Comparison of ENCODE assay signal across 29 mouse cellular contexts in the genomic region with DNA sequence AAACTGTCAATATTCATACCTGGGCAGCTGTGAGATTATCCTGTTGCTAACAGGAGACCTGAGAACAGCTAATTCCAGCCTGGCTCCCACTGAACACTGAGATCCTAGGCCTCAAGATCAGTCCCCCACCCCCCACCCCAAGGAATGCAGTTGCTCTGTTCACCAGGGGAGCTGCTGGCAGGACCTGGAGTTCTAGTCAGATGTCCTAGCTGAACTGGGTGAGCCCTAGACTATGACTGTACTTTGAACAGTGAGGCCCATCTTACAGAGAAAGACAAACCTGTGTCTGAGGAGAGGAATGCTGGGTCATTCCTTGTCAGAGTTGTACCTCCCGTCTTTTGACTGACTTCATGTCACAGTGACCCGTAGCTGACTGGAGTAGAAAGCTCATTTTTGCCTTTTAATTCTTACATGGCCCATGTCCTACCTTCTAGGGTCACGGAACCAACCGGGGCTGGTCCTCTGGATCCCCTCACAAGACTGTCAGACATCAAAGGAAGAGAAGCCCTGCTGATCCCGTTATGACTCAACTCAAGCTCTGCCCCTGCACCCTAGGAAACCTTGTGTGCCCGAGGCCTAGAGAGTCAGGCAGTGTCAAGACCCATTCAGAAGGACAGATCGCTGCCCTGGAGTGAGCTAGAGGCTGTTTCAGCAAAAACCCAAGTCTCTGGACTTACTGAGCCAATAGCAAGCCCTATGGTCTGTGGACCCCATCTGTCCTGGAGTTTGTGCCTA. TPM values are rescaled to one million over a fixed set of nuclear protein-coding genes. Genes with fewer than 3 reads are reported as not detected.
DNase-seq lines count a peak whose midpoint lies in the region; ATAC-seq and TF ChIP-seq lines count a peak whose summit lies in the region.
"Had no signal": no experiment of that assay in that cellular context is flagged by ENCODE, and none has a peak within 500 bp of the region (broad histone marks: within the 10 kb centered on the region; RNA-seq: fewer than 3 reads in every experiment).

No protein-coding gene starts in this region.

- DNase-seq in heart, postnatal 25 days (ENCODE audit: low spot score): no peak
- DNase-seq in kidney, adult 11 months: no peak
- no peak for DNase-seq in CH12.LX (ENCODE audit: extremely low read depth)
- DNase-seq in urinary bladder, postnatal 36 days (ENCODE audit: low spot score in 2 of 2): no peak
- DNase-seq in layer of hippocampus, adult 11-12 months (ENCODE audit: low spot score): no peak
- DNase-seq: adrenal gland, postnatal 25 days; cerebellum, adult 18-20 months; cerebellum, postnatal 14 days; gastrocnemius, postnatal 10 days; layer of hippocampus, postnatal 36 days; liver, embryonic 13.5 days; lung, adult 18-20 months; midbrain, embryonic 14.5 days; retina, postnatal 1 day; right cerebral cortex, postnatal 14 days; thymus, adult 2 months; thymus, postnatal 36 days had no signal

- H3K9me3 ChIP-seq in heart, embryonic 15.5 days (replicated peaks): no peaks in the 10 kb centered on the region
- no peaks in the 10 kb centered on the region for H3K9me3 ChIP-seq in kidney, embryonic 16.5 days (ENCODE audit: low read length)
- H3K9me3 ChIP-seq in CH12.LX (replicated peaks; ENCODE audit: low read length): no peaks in the 10 kb centered on the region
- no peaks in the 10 kb centered on the region for H3K9me3 ChIP-seq in intestine, embryonic 15.5 days
- H3K9me3 ChIP-seq: limb, embryonic 10.5 days; limb, embryonic 15.5 days; liver, embryonic 13.5 days; neural tube, embryonic 15.5 days had no signal

- no peak for TF ChIP-seq EP300 in CH12.LX (IDR thresholded peaks at IDR 0.05; ENCODE audit: low read length)

- no peaks in the 10 kb centered on the region for H3K27me3 ChIP-seq in heart, embryonic 15.5 days
- H3K27me3 ChIP-seq in kidney, embryonic 16.5 days (ENCODE audit: insufficient read depth, low read length): no peaks in the 10 kb centered on the region
- no peaks in the 10 kb centered on the region for H3K27me3 ChIP-seq in CH12.LX (replicated peaks)
- no peaks in the 10 kb centered on the region for H3K27me3 ChIP-seq in intestine, embryonic 15.5 days (replicated peaks)
- H3K27me3 ChIP-seq: limb, embryonic 15.5 days; liver, embryonic 13.5 days; neural tube, embryonic 15.5 days had no signal

- 0 out of 2 replicates have a peak, but pooled peaks have one; percentile 35 for ATAC-seq in heart, embryonic 15.5 days (replicated peaks; ENCODE audit: insufficient number of reproducible peaks, insufficient read depth, low FRiP score, low read depth)
- ATAC-seq in kidney, embryonic 16.5 days (ENCODE audit: low FRiP score, low TSS enrichment): peak; percentile 74
- peak; percentile 94 for ATAC-seq in intestine, embryonic 15.5 days
- ATAC-seq: CD4-positive, CD25-positive, alpha-beta regulatory T cell, adult 4 months; forebrain, embryonic 16.5 days; lung, postnatal 0 days had no signal

- dilution Hi-C loops in CH12.LX (cut with MboI; ENCODE audit: extremely low pct_ligation_motif_present, extremely low pct_unique_long_range_greater_than_20kb, low sequenced_read_pairs): no loop called here

- no peak for TF ChIP-seq RAD21 in CH12.LX (IDR thresholded peaks at IDR 0.05; ENCODE audit: low read depth, low read length)

- H3K27ac ChIP-seq in heart, embryonic 15.5 days: no peak overlapping the region
- H3K27ac ChIP-seq in kidney, embryonic 16.5 days (ENCODE audit: low read length): no peak overlapping the region
- H3K27ac ChIP-seq in CH12.LX (ENCODE audit: insufficient read depth, low read depth): no peak overlapping the region
- H3K27ac ChIP-seq in intestine, embryonic 15.5 days: 0 out of 2 replicates have a peak overlapping the region, but pooled peaks have one; percentile 20
- H3K27ac ChIP-seq: hindbrain, embryonic 14.5 days; limb, embryonic 10.5 days; limb, embryonic 15.5 days; liver, embryonic 13.5 days; macrophage; neural tube, embryonic 15.5 days had no signal

- H3K36me3 ChIP-seq in heart, embryonic 15.5 days: no peaks in the 10 kb centered on the region
- H3K36me3 ChIP-seq in kidney, embryonic 16.5 days (ENCODE audit: insufficient read depth, low read length): no peaks in the 10 kb centered on the region
- H3K36me3 ChIP-seq in CH12.LX (replicated peaks in 1 of 2; ENCODE audit: control insufficient read depth in 1 of 2, insufficient read depth in 1 of 2, low read length in 1 of 2): no peaks in the 10 kb centered on the region
- H3K36me3 ChIP-seq in intestine, embryonic 15.5 days: no peaks in the 10 kb centered on the region
- H3K36me3 ChIP-seq: limb, embryonic 10.5 days; limb, embryonic 15.5 days; liver, embryonic 13.5 days; neural tube, embryonic 15.5 days had no signal

- intact Hi-C loops in heart, postnatal 25 days (cut with DNase I): no loop called here

- H3K4me2 ChIP-seq in heart, embryonic 15.5 days: no peak overlapping the region
- no peak overlapping the region for H3K4me2 ChIP-seq in kidney, embryonic 16.5 days (replicated peaks; ENCODE audit: low read depth, low read length)
- H3K4me2 ChIP-seq in CH12.LX (ENCODE audit: insufficient read depth, low read depth, poor library complexity, severe bottlenecking): no peak overlapping the region
- no peak overlapping the region for H3K4me2 ChIP-seq in intestine, embryonic 15.5 days (replicated peaks)
- H3K4me2 ChIP-seq: hindbrain, embryonic 14.5 days; limb, embryonic 15.5 days; liver, embryonic 13.5 days; neural tube, embryonic 15.5 days had no signal

- H3K4me1 ChIP-seq in heart, embryonic 15.5 days (replicated peaks): peaks cover 6% of the 10 kb centered on the region
- H3K4me1 ChIP-seq in kidney, embryonic 16.5 days (ENCODE audit: insufficient read depth, low read length): no peaks in the 10 kb centered on the region; the same call in 1 of the 2 replicates
- H3K4me1 ChIP-seq in CH12.LX (ENCODE audit: control insufficient read depth in 1 of 2, insufficient read depth in 2 of 2): peaks cover 2% of the 10 kb centered on the region in 2 experiments; a peak in 1 of 4 replicates
- H3K4me1 ChIP-seq in intestine, embryonic 15.5 days (replicated peaks): 0 out of 2 replicates have a peak, but pooled peaks cover 4% of the 10 kb centered on the region
- H3K4me1 ChIP-seq: limb, embryonic 10.5 days; limb, embryonic 15.5 days; liver, embryonic 13.5 days; neural tube, embryonic 15.5 days had no signal

- no peak for TF ChIP-seq POLR2A in CH12.LX (IDR thresholded peaks at IDR 0.05; ENCODE audit: low read depth, low read length)

- H3K79me2 ChIP-seq in CH12.LX (replicated peaks; ENCODE audit: control insufficient read depth, extremely low read depth, insufficient read depth, poor library complexity, severe bottlenecking): no peaks in the 10 kb centered on the region

- in situ Hi-C loops in CH12.LX (cut with MboI; ENCODE audit: low pct_ligation_motif_present, low pct_unique_long_range_greater_than_20kb, low sequenced_read_pairs): no loop called here

- no peak overlapping the region for H3K9ac ChIP-seq in heart, embryonic 15.5 days
- no peak overlapping the region for H3K9ac ChIP-seq in kidney, embryonic 16.5 days (replicated peaks; ENCODE audit: low read length)
- no peak overlapping the region for H3K9ac ChIP-seq in CH12.LX (ENCODE audit: insufficient read depth, low read depth)
- no peak overlapping the region for H3K9ac ChIP-seq in intestine, embryonic 15.5 days
- H3K9ac ChIP-seq: hindbrain, embryonic 14.5 days; limb, embryonic 15.5 days; liver, embryonic 13.5 days; neural tube, embryonic 15.5 days had no signal

- no peak overlapping the region for H3K4me3 ChIP-seq in heart, embryonic 15.5 days
- no peak overlapping the region for H3K4me3 ChIP-seq in kidney, embryonic 16.5 days (ENCODE audit: low read length)
- no peak overlapping the region for H3K4me3 ChIP-seq in CH12.LX (replicated peaks in 1 of 3; ENCODE audit: low read depth in 2 of 3, low read length in 2 of 3, poor library complexity in 1 of 3)
- H3K4me3 ChIP-seq in intestine, embryonic 15.5 days (replicated peaks): no peak overlapping the region
- H3K4me3 ChIP-seq: erythroblast, embryonic 14.5 days; limb, embryonic 10.5 days; limb, embryonic 15.5 days; liver, embryonic 13.5 days; neural tube, embryonic 15.5 days had no signal

- WGBS in heart, embryonic 15.5 days: 62% methylated on average over 7 of the region's 7 CpGs
- 77% methylated on average over 7 of the region's 7 CpGs for WGBS in kidney, embryonic 16.5 days
- WGBS in intestine, embryonic 15.5 days: 69% methylated on average over 7 of the region's 7 CpGs

- TF ChIP-seq CTCF in CH12.LX (conservative IDR thresholded peaks at IDR 0.05 in 1 of 2, IDR thresholded peaks at IDR 0.05 in 1 of 2; ENCODE audit: low read depth in 2 of 2, low read length in 2 of 2): no peak

TF ChIP-seq in CH12.LX, 34 proteins besides CTCF, POLR2A, EP300 and RAD21:
- TF ChIP-seq IRF4 (IDR thresholded peaks at IDR 0.05; ENCODE audit: low read depth, low read length) (0 out of 2 replicates have a peak, but pooled peaks have one; percentile 32), POLR2AphosphoS2 (IDR thresholded peaks at IDR 0.05; ENCODE audit: low read depth, low read length) (no peak)

RNA-seq across cellular contexts. Expression of a gene that starts 28.0 kb away (rescaled TPM):
- polyA plus RNA-seq in heart, embryonic 15.5 days (2015; fragmentation: Nextera tagmentation; extraction: Ambion mirVana): 1.7 and 2.3 TPM in 2 replicates
- total RNA-seq in heart, postnatal 25 days (2021): 1 to 10 TPM; 8.2 to 8.5 TPM
- polyA plus RNA-seq in kidney, embryonic 16.5 days (2015; fragmentation: Nextera tagmentation; extraction: Ambion mirVana): 3.0 and 3.8 TPM in 2 replicates
- total RNA-seq in CH12.LX (2012; rRNA removed): 7.8 TPM in 2 replicates
- 6.7 and 6.8 TPM in 2 replicates for total RNA-seq in CH12.LX (2014; rRNA removed)
- polyA plus RNA-seq in CH12.LX (2012; ENCODE audit: insufficient read length, low read depth): 10.5 and 12.6 TPM in 2 replicates
- 2.2 and 2.6 TPM in 2 replicates for polyA plus RNA-seq in intestine, embryonic 15.5 days (2015; fragmentation: Nextera tagmentation; extraction: Ambion mirVana)

Comparison
In these comparisons a context has a peak if more than half of its experiments do, and no peak if none do; other contexts are left out.
1. ATAC-seq: peak in every context shown above with its lines; median percentile 94 in intestine, embryonic 15.5 days; 74 in kidney, embryonic 16.5 days; 35 in heart, embryonic 15.5 days.